Mouse (Mus musculus): Measurements from ENCODE around the gene Iqcf3. TPM values are rescaled to one million over a fixed set of nuclear protein-coding genes. Genes with fewer than 3 reads are reported as not detected.
A peak's percentile ranks its signal among the peaks of the same experiment; 100 is the strongest.

The Iqcf3 gene
- polyA plus RNA-seq, 1 experiment from 2014 or later = not detected

DNA sequence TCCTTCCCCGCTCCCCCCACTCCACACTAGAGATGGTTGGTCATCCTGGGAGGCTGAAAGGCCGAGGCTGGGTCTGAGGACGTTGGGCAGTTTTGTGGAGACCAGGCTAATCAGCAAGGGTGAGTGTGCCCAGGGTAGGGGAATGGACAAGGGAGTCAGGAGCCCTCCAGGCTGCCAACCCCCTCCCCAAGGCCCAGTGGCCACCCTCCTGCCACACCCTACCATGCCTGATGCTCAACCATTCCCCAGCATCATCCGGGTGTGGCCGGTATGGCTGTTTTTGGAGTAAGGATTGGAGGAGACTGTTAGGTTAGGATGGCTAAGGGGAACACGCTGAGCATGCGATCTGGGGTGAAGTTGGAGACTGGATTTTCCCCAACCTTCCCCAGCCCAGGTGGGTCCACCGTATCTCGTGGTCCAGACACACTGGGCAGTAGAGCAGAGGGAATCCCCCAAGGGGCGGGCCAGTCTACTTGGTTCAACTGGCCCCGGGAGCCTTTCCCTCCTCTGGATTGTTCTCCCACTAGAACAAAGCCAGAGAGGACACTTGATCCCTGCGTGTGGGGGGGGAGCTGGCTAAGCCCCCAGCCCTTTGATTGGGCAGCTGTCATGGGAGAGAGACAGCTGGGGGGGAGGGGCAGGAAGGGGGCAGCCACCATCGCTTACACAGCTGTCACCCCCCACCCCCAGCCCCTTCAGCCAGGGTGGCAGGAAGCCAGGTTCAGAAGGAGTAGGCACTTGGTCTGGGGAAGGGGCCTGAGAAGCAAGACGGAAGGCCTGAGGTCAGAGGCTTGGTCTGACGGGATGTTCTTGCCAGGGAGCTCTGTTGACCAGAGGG, 104.9 kb downstream of the Iqcf3 start:
- no peak for DNase-seq (ENCODE audit: low spot score)

GRCm38 (mm10) chr9:106454888-106455681, 106.3 kb downstream of the Iqcf3 start:
- no peak for DNase-seq (ENCODE audit: low spot score)

- DNase-seq (ENCODE audit: low spot score) = no peak
Observed at GRCm38 (mm10) chr9:106454071-106454761, 107.2 kb downstream of the Iqcf3 start.

GRCm38 (mm10) chr9:106453271-106454070, 108.0 kb downstream of the Iqcf3 start, which contains the start of gene Pcbp4:
TSS of gene Pcbp4 (plus strand) at chr9:106453291.
- DNase-seq (ENCODE audit: low spot score) = peak; percentile 44

Other genes with a start within 250 kb of the Iqcf3 start
- gene Dusp7, start 193.0 kb downstream of the Iqcf3 start, polyA plus RNA-seq (2015; fragmentation: Nextera tagmentation; extraction: Ambion mirVana) = 9.1 and 11.3 TPM in 2 replicates
- gene Rpl29, start 132.2 kb downstream of the Iqcf3 start, polyA plus RNA-seq (2015; fragmentation: Nextera tagmentation; extraction: Ambion mirVana) = 1,071 and 1,139 TPM in 2 replicates
- 17.4 and 18.3 TPM in 2 replicates for gene Acy1, start 123.3 kb downstream of the Iqcf3 start, polyA plus RNA-seq (2015; fragmentation: Nextera tagmentation; extraction: Ambion mirVana)
- gene Abhd14b, start 114.2 kb downstream of the Iqcf3 start, polyA plus RNA-seq (2015; fragmentation: Nextera tagmentation; extraction: Ambion mirVana) = 9.4 and 13.0 TPM in 2 replicates
- 15.7 and 19.6 TPM in 2 replicates for gene Abhd14a, start 114.0 kb downstream of the Iqcf3 start, polyA plus RNA-seq (2015; fragmentation: Nextera tagmentation; extraction: Ambion mirVana)
- 12.6 and 16.3 TPM in 2 replicates for gene Pcbp4, start 108.3 kb downstream of the Iqcf3 start, polyA plus RNA-seq (2015; fragmentation: Nextera tagmentation; extraction: Ambion mirVana)
- 0.17 and 0.20 TPM in 2 replicates for gene Gpr62, start 95.7 kb downstream of the Iqcf3 start, polyA plus RNA-seq (2015; fragmentation: Nextera tagmentation; extraction: Ambion mirVana)
- 56.8 and 62.7 TPM in 2 replicates for gene Rrp9, start 85.7 kb downstream of the Iqcf3 start, polyA plus RNA-seq (2015; fragmentation: Nextera tagmentation; extraction: Ambion mirVana)
- gene Parp3, start 84.7 kb downstream of the Iqcf3 start, polyA plus RNA-seq (2015; fragmentation: Nextera tagmentation; extraction: Ambion mirVana) = 18.0 and 22.3 TPM in 2 replicates
- not detected in 2 replicates for gene Iqcf1, start 61.7 kb downstream of the Iqcf3 start, polyA plus RNA-seq (2015; fragmentation: Nextera tagmentation; extraction: Ambion mirVana)
- 0.26 and 0.27 TPM in 2 replicates for gene Iqcf5, start 47.1 kb downstream of the Iqcf3 start, polyA plus RNA-seq (2015; fragmentation: Nextera tagmentation; extraction: Ambion mirVana)
- not detected in 2 replicates for gene Iqcf4, start 9.4 kb upstream of the Iqcf3 start, polyA plus RNA-seq (2015; fragmentation: Nextera tagmentation; extraction: Ambion mirVana)
- not detected in 2 replicates for gene Iqcf6, start 65.0 kb upstream of the Iqcf3 start, polyA plus RNA-seq (2015; fragmentation: Nextera tagmentation; extraction: Ambion mirVana)
- gene Grm2, start 94.5 kb upstream of the Iqcf3 start, polyA plus RNA-seq (2015; fragmentation: Nextera tagmentation; extraction: Ambion mirVana) = 0.10 and 0.12 TPM in 2 replicates
- gene Tex264, start 124.3 kb upstream of the Iqcf3 start, polyA plus RNA-seq (2015; fragmentation: Nextera tagmentation; extraction: Ambion mirVana) = 47.0 and 60.1 TPM in 2 replicates
- gene Rad54l2, start 227.6 kb upstream of the Iqcf3 start, polyA plus RNA-seq (2015; fragmentation: Nextera tagmentation; extraction: Ambion mirVana) = 3.3 and 5.7 TPM in 2 replicates